Mouse (Mus musculus): ENCODE results near the gene Hyls1.
A peak's percentile ranks its signal among the peaks of the same experiment; 100 is the strongest.

Hyls1 gene

GRCm38 (mm10) chr9:35543099-35543860 is 26.9 kb downstream of the Hyls1 start:
- DNase-seq, result peak; percentile 86

GRCm38 (mm10) chr9:35541941-35542340 is 28.3 kb downstream of the Hyls1 start:
- DNase-seq, result peak; percentile 67

GRCm38 (mm10) chr9:35541488-35541887 is 28.7 kb downstream of the Hyls1 start:
- DNase-seq, result peak; percentile 85

GRCm38 (mm10) chr9:35541024-35541423 is 29.2 kb downstream of the Hyls1 start:
- peak; percentile 43 for DNase-seq

GRCm38 (mm10) chr9:35539001-35539750 is 31.0 kb downstream of the Hyls1 start:
- DNase-seq, result peak; percentile 90

GRCm38 (mm10) chr9:35535876-35536275 is 34.3 kb downstream of the Hyls1 start:
- peak; percentile 55 for DNase-seq

GRCm38 (mm10) chr9:35535110-35535509 is 35.1 kb downstream of the Hyls1 start:
- DNase-seq, result no peak

- DNase-seq, result no peak
Measured at GRCm38 (mm10) chr9:35533266-35533665, 36.9 kb downstream of the Hyls1 start.

GRCm38 (mm10) chr9:35529796-35530195 is 40.4 kb downstream of the Hyls1 start:
- DNase-seq, result no peak

- DNase-seq, result no peak
Measured at GRCm38 (mm10) chr9:35529141-35529540, 41.1 kb downstream of the Hyls1 start.

- DNase-seq, result peak; percentile 96
Measured at GRCm38 (mm10) chr9:35523941-35524411, 46.2 kb downstream of the Hyls1 start.

- DNase-seq, result peak; percentile 97
Measured at GRCm38 (mm10) chr9:35523541-35523940, 46.7 kb downstream of the Hyls1 start.

GRCm38 (mm10) chr9:35522821-35523515 is 47.2 kb downstream of the Hyls1 start:
- peak; percentile 76 for DNase-seq

- peak; percentile 68 for DNase-seq
Measured at GRCm38 (mm10) chr9:35522241-35522640, 48.0 kb downstream of the Hyls1 start.

- DNase-seq, result peak; percentile 58
Measured at GRCm38 (mm10) chr9:35520631-35521348, 49.4 kb downstream of the Hyls1 start.

- peak; percentile 81 for DNase-seq
Measured at GRCm38 (mm10) chr9:35518169-35518568, 52.0 kb downstream of the Hyls1 start, which contains the start of gene Gm1113. Gene Gm1113, minus strand, starts transcription at chr9:35518269.

GRCm38 (mm10) chr9:35516711-35517110 is 53.5 kb downstream of the Hyls1 start:
- peak; percentile 78 for DNase-seq

- peak; percentile 85 for DNase-seq
Measured at GRCm38 (mm10) chr9:35516182-35516581, 54.0 kb downstream of the Hyls1 start.

GRCm38 (mm10) chr9:35513900-35514299 is 56.3 kb downstream of the Hyls1 start:
- peak; percentile 78 for DNase-seq
